Mouse (Mus musculus) ES-E14 (cell line): ENCODE measurements at regions not wholly inside any gene's neighbourhood (a gene's known extent, or its start where the extent isn't known, plus 50 kb on each side); places are given as distances from the start of the nearest gene placed in this dataset.

Experiments
- CHD2 ChIP-seq: IDR thresholded peaks from 2 replicates; pipeline ENCODE4 v1.6.1; 2014; ENCODE audit warnings: mild to moderate bottlenecking, low read depth, low read length, inconsistent platforms
- HCFC1 ChIP-seq: IDR thresholded peaks from 2 replicates; pipeline ENCODE4 v1.6.1; 2012; ENCODE audit warnings: low read length, inconsistent platforms, borderline replicate concordance; ENCODE audit not compliant: insufficient read depth
- MAFK ChIP-seq: IDR thresholded peaks from 2 replicates; pipeline ENCODE4 v1.6.1; 2014; ENCODE audit warnings: mild to moderate bottlenecking, low read depth, low read length, inconsistent platforms; ENCODE audit not compliant: insufficient read depth
- ZNF384 ChIP-seq: IDR thresholded peaks from 2 replicates; pipeline ENCODE4 v1.6.1; 2012; ENCODE audit warnings: low read depth, low read length, inconsistent platforms

GRCm38 (mm10) chr8:36016321-36017114, 250.9 kb downstream of the Gm19410 start:
- TF ChIP-seq CHD2 (no peak), ZNF384 (no peak), MAFK (no peak), HCFC1 (no peak)
